Mouse (Mus musculus) lung, postnatal 0 days (tissue): Measurements from ENCODE around the gene Cntrl.

Source experiments
- CTCF ChIP-seq: IDR thresholded peaks from 2 replicates; pipeline ENCODE4 v1.5.1; 2016; ENCODE audit warnings: antibody characterized with exemption, mild to moderate bottlenecking
- EP300 ChIP-seq: IDR thresholded peaks from 2 replicates; pipeline ENCODE4 v1.6.1; 2016; ENCODE audit warnings: antibody characterized with exemption, mild to moderate bottlenecking, control low read depth

GRCm38 (mm10) chr2:35141673-35142072, 32.4 kb downstream of the Cntrl start:
- no peak for TF ChIP-seq CTCF
- no peak for TF ChIP-seq EP300
